Mouse (Mus musculus): Measurements from ENCODE around the gene Gmeb1. TPM values are rescaled to one million over a fixed set of nuclear protein-coding genes. Genes with fewer than 3 reads are reported as not detected.
"Not testable (repeated sequence)": the region's sequence is repeated elsewhere in the genome, so short reads cannot be mapped to it uniquely, and the experiment has no call there.

Gene Gmeb1
- 10 to 100 TPM; 16.5 to 18.7 TPM for total RNA-seq (2021)
- long read RNA-seq, experiment 1, partial matches to known transcripts = 1 of 10 reads
- long read RNA-seq, experiment 1, other reads (novel, unspliced or antisense) = 7 of 10 reads
- long read RNA-seq, experiment 2, full-length matches to known transcripts = 2 of 4 reads
- long read RNA-seq, experiment 2, partial matches to known transcripts = 0 of 4 reads
- long read RNA-seq, experiment 2, other reads (novel, unspliced or antisense) = 2 of 4 reads

- DNase-seq = peak; percentile 88
Measured at GRCm38 (mm10) chr4:132261514-132262357, at the start of gene Gmeb1. Gene Gmeb1 (minus strand): TSS chr4:132261602.

GRCm38 (mm10) chr4:132309849-132310472 lies 48.6 kb upstream of the Gmeb1 start:
- DNase-seq = peak; percentile 56

GRCm38 (mm10) chr4:132309140-132309848 lies 47.9 kb upstream of the Gmeb1 start:
- DNase-seq = no peak

- peak; percentile 91 for DNase-seq
Measured at GRCm38 (mm10) chr4:132308437-132309139, 47.2 kb upstream of the Gmeb1 start.

- no peak for DNase-seq
Measured at GRCm38 (mm10) chr4:132306004-132306403, 44.6 kb upstream of the Gmeb1 start.

- no peak for DNase-seq
Measured at GRCm38 (mm10) chr4:132305276-132305675, 43.9 kb upstream of the Gmeb1 start.

- not testable (repeated sequence) for DNase-seq
Measured at GRCm38 (mm10) chr4:132303484-132303883, 42.1 kb upstream of the Gmeb1 start.

- peak; percentile 68 for DNase-seq
Measured at GRCm38 (mm10) chr4:132302939-132303479, 41.6 kb upstream of the Gmeb1 start, which contains the start of gene Rab42. Gene Rab42 (minus strand): TSS chr4:132303385.

GRCm38 (mm10) chr4:132301965-132302938 lies 40.9 kb upstream of the Gmeb1 start:
- no peak for DNase-seq

- DNase-seq = peak; percentile 38
Measured at GRCm38 (mm10) chr4:132301486-132301885, 40.1 kb upstream of the Gmeb1 start.

GRCm38 (mm10) chr4:132299849-132300248 lies 38.4 kb upstream of the Gmeb1 start:
- no peak for DNase-seq

GRCm38 (mm10) chr4:132295696-132296390 lies 34.4 kb upstream of the Gmeb1 start:
- no peak for DNase-seq

GRCm38 (mm10) chr4:132293682-132294240 lies 32.4 kb upstream of the Gmeb1 start:
- DNase-seq = no peak

GRCm38 (mm10) chr4:132292988-132293387 lies 31.6 kb upstream of the Gmeb1 start:
- peak; percentile 80 for DNase-seq

- no peak for DNase-seq
Measured at GRCm38 (mm10) chr4:132291624-132292335, 30.4 kb upstream of the Gmeb1 start.

- no peak for DNase-seq
Measured at GRCm38 (mm10) chr4:132291056-132291455, 29.7 kb upstream of the Gmeb1 start.

- not testable (repeated sequence) for DNase-seq
Measured at GRCm38 (mm10) chr4:132288840-132289239, 27.4 kb upstream of the Gmeb1 start.

GRCm38 (mm10) chr4:132275949-132276348 lies 14.5 kb upstream of the Gmeb1 start:
- no peak for DNase-seq

All from adrenal gland, postnatal 10 days (tissue).